Comparison of ENCODE assay signal across 9 mouse cellular contexts in genomic region chr10:43953942-43954341, GRCm38 (mm10). TPM values are rescaled to one million over a fixed set of nuclear protein-coding genes. Genes with fewer than 3 reads are reported as not detected.
DNase-seq lines count a peak whose midpoint lies in the region; ATAC-seq and TF ChIP-seq lines count a peak whose summit lies in the region.
"Had no signal": no experiment of that assay in that cellular context is flagged by ENCODE, and none has a peak within 500 bp of the region (broad histone marks: within the 10 kb centered on the region; RNA-seq: fewer than 3 reads in every experiment).

No protein-coding gene starts in this region.

- H3K36me3 ChIP-seq in kidney, postnatal 0 days (ENCODE audit: insufficient read depth, low read length): no peaks in the 10 kb centered on the region; the same call in 1 of the 2 replicates
- no peaks in the 10 kb centered on the region for H3K36me3 ChIP-seq in kidney, embryonic 15.5 days
- H3K36me3 ChIP-seq in hindbrain, embryonic 16.5 days (ENCODE audit: control insufficient read depth, insufficient read depth, low read length): no peaks in the 10 kb centered on the region
- H3K36me3 ChIP-seq in limb, embryonic 15.5 days: 0 out of 2 replicates have a peak, but pooled peaks cover 2% of the 10 kb centered on the region
- H3K36me3 ChIP-seq in neural tube, embryonic 11.5 days (ENCODE audit: control insufficient read depth, insufficient read depth, low read length): no peaks in the 10 kb centered on the region
- no peaks in the 10 kb centered on the region for H3K36me3 ChIP-seq in stomach, postnatal 0 days (ENCODE audit: control insufficient read depth, insufficient read depth, low read length)

- H3K4me3 ChIP-seq in kidney, postnatal 0 days (replicated peaks; ENCODE audit: low read depth, low read length): no peak overlapping the region
- H3K4me3 ChIP-seq in kidney, embryonic 15.5 days (replicated peaks): no peak overlapping the region
- H3K4me3 ChIP-seq in embryonic fibroblast, embryonic 13.5 days (ENCODE audit: insufficient read depth, low read length): no peak overlapping the region
- H3K4me3 ChIP-seq in hindbrain, embryonic 16.5 days (ENCODE audit: low read length): no peak overlapping the region
- no peak overlapping the region for H3K4me3 ChIP-seq in limb, embryonic 15.5 days
- H3K4me3 ChIP-seq in neural tube, embryonic 11.5 days (ENCODE audit: low read depth, low read length): no peak overlapping the region
- no peak overlapping the region for H3K4me3 ChIP-seq in stomach, postnatal 0 days (ENCODE audit: low read depth, low read length)
- H3K4me3 ChIP-seq: erythroblast, embryonic 14.5 days had no signal

- no peaks in the 10 kb centered on the region for H3K27me3 ChIP-seq in kidney, postnatal 0 days (ENCODE audit: insufficient read depth, low read length)
- H3K27me3 ChIP-seq in kidney, embryonic 15.5 days: no peaks in the 10 kb centered on the region
- H3K27me3 ChIP-seq in hindbrain, embryonic 16.5 days (replicated peaks; ENCODE audit: control insufficient read depth, insufficient read depth, low read length): no peaks in the 10 kb centered on the region
- no peaks in the 10 kb centered on the region for H3K27me3 ChIP-seq in limb, embryonic 15.5 days
- H3K27me3 ChIP-seq in neural tube, embryonic 11.5 days (ENCODE audit: control insufficient read depth, insufficient read depth, low read length): no peaks in the 10 kb centered on the region
- H3K27me3 ChIP-seq in stomach, postnatal 0 days (ENCODE audit: control insufficient read depth, insufficient read depth, low read length): no peaks in the 10 kb centered on the region

- H3K4me1 ChIP-seq in kidney, postnatal 0 days (replicated peaks; ENCODE audit: insufficient read depth, low read length): no peaks in the 10 kb centered on the region
- H3K4me1 ChIP-seq in kidney, embryonic 15.5 days: no peaks in the 10 kb centered on the region
- no peaks in the 10 kb centered on the region for H3K4me1 ChIP-seq in embryonic fibroblast, embryonic 13.5 days (ENCODE audit: control insufficient read depth, insufficient read depth, low read length)
- no peaks in the 10 kb centered on the region for H3K4me1 ChIP-seq in hindbrain, embryonic 16.5 days (ENCODE audit: control insufficient read depth, insufficient read depth, low read depth, low read length)
- no peaks in the 10 kb centered on the region for H3K4me1 ChIP-seq in limb, embryonic 15.5 days
- no peaks in the 10 kb centered on the region for H3K4me1 ChIP-seq in neural tube, embryonic 11.5 days (ENCODE audit: control insufficient read depth, insufficient read depth, low read length)
- no peaks in the 10 kb centered on the region for H3K4me1 ChIP-seq in stomach, postnatal 0 days (replicated peaks; ENCODE audit: control insufficient read depth, insufficient read depth)

- no peak overlapping the region for H3K9ac ChIP-seq in kidney, postnatal 0 days (ENCODE audit: low read depth, low read length)
- no peak overlapping the region for H3K9ac ChIP-seq in kidney, embryonic 15.5 days
- no peak overlapping the region for H3K9ac ChIP-seq in hindbrain, embryonic 16.5 days (ENCODE audit: low read depth, low read length)
- no peak overlapping the region for H3K9ac ChIP-seq in limb, embryonic 15.5 days
- no peak overlapping the region for H3K9ac ChIP-seq in neural tube, embryonic 11.5 days (ENCODE audit: low read length)
- H3K9ac ChIP-seq in stomach, postnatal 0 days (ENCODE audit: low read length): no peak overlapping the region

- H3K9me3 ChIP-seq in kidney, postnatal 0 days (replicated peaks; ENCODE audit: low read length): no peaks in the 10 kb centered on the region
- H3K9me3 ChIP-seq in kidney, embryonic 15.5 days (replicated peaks): no peaks in the 10 kb centered on the region
- H3K9me3 ChIP-seq in hindbrain, embryonic 16.5 days (ENCODE audit: control insufficient read depth, low read length): no peaks in the 10 kb centered on the region
- H3K9me3 ChIP-seq in limb, embryonic 15.5 days: no peaks in the 10 kb centered on the region
- H3K9me3 ChIP-seq in neural tube, embryonic 11.5 days (ENCODE audit: control insufficient read depth, low read length): no peaks in the 10 kb centered on the region
- no peaks in the 10 kb centered on the region for H3K9me3 ChIP-seq in stomach, postnatal 0 days (ENCODE audit: control insufficient read depth, low read length)

- TF ChIP-seq CTCF in kidney, postnatal 0 days (IDR thresholded peaks at IDR 0.05; ENCODE audit: low read depth): peak; percentile 91
- TF ChIP-seq CTCF in embryonic fibroblast, embryonic 13.5 days (IDR thresholded peaks at IDR 0.05; ENCODE audit: borderline replicate concordance, insufficient read depth, low read length): peak; percentile 85
- peak; percentile 96 for TF ChIP-seq CTCF in stomach, postnatal 0 days (IDR thresholded peaks at IDR 0.05; ENCODE audit: low read depth)

- no peak overlapping the region for H3K27ac ChIP-seq in kidney, postnatal 0 days
- no peak overlapping the region for H3K27ac ChIP-seq in kidney, embryonic 15.5 days
- no peak overlapping the region for H3K27ac ChIP-seq in embryonic fibroblast, embryonic 13.5 days (ENCODE audit: insufficient read depth, low read length)
- H3K27ac ChIP-seq in hindbrain, embryonic 16.5 days (ENCODE audit: low read depth, low read length): no peak overlapping the region
- no peak overlapping the region for H3K27ac ChIP-seq in limb, embryonic 15.5 days
- no peak overlapping the region for H3K27ac ChIP-seq in neural tube, embryonic 11.5 days (ENCODE audit: low read depth, low read length)
- H3K27ac ChIP-seq in stomach, postnatal 0 days (replicated peaks): no peak overlapping the region

- no peak overlapping the region for H3K4me2 ChIP-seq in kidney, postnatal 0 days (ENCODE audit: low read length)
- H3K4me2 ChIP-seq in kidney, embryonic 15.5 days: no peak overlapping the region
- H3K4me2 ChIP-seq in hindbrain, embryonic 16.5 days (ENCODE audit: low read length): no peak overlapping the region
- no peak overlapping the region for H3K4me2 ChIP-seq in limb, embryonic 15.5 days
- H3K4me2 ChIP-seq in neural tube, embryonic 11.5 days (ENCODE audit: low read depth): no peak overlapping the region
- H3K4me2 ChIP-seq in stomach, postnatal 0 days (replicated peaks; ENCODE audit: low read depth): no peak overlapping the region

- TF ChIP-seq EP300 in stomach, postnatal 0 days (optimal IDR thresholded peaks at IDR 0.05): no peak

- no peak for TF ChIP-seq POLR2A in embryonic fibroblast, embryonic 13.5 days (IDR thresholded peaks at IDR 0.05; ENCODE audit: low read depth, low read length)

- ATAC-seq in kidney, postnatal 0 days (replicated peaks; ENCODE audit: low FRiP score, low read depth): no peak; the same call in 1 of the 2 replicates
- ATAC-seq in kidney, embryonic 15.5 days (replicated peaks; ENCODE audit: low FRiP score): no peak
- peak; percentile 73 for ATAC-seq in hindbrain, embryonic 16.5 days
- ATAC-seq in limb, embryonic 15.5 days (ENCODE audit: insufficient number of reproducible peaks, low FRiP score, low TSS enrichment, low read depth): 0 out of 2 replicates have a peak, but pooled peaks have one; percentile 37
- peak; percentile 27; the same call in 1 of the 2 replicates for ATAC-seq in neural tube, embryonic 11.5 days (ENCODE audit: insufficient read depth, low FRiP score, low TSS enrichment)
- peak; percentile 61 for ATAC-seq in stomach, postnatal 0 days (ENCODE audit: low FRiP score, low TSS enrichment)

- DNase-seq in kidney, postnatal 0 days (ENCODE audit: low spot score): peak; percentile 82
- peak; percentile 45 to 66 for DNase-seq in adrenal gland, postnatal 36 days
- DNase-seq in neural tube, embryonic 11.5 days (ENCODE audit: low spot score): peak; percentile 73
- peak; percentile 73 for DNase-seq in stomach, postnatal 0 days (ENCODE audit: low spot score)

RNA-seq across cellular contexts. Expression of gene Rtn4ip1, which starts 52.3 kb away (rescaled TPM):
- polyA plus RNA-seq in kidney, postnatal 0 days (2015; fragmentation: Nextera tagmentation; extraction: Ambion mirVana): 16.1 and 18.9 TPM in 2 replicates
- 16.4 and 17.1 TPM in 2 replicates for polyA plus RNA-seq in kidney, embryonic 15.5 days (2015; fragmentation: Nextera tagmentation; extraction: Ambion mirVana)
- total RNA-seq in adrenal gland, postnatal 36 days (2021): 10 to 100 TPM; 23.9 to 27.3 TPM
- polyA plus RNA-seq in embryonic fibroblast, embryonic 13.5 days (2011; ENCODE audit: insufficient read length, low read depth, missing spikeins): 5.3 and 6.4 TPM in 2 replicates
- polyA plus RNA-seq in hindbrain, embryonic 16.5 days (2015; fragmentation: Nextera tagmentation; extraction: Ambion mirVana): 16.0 and 16.4 TPM in 2 replicates
- polyA plus RNA-seq in limb, embryonic 15.5 days (2015; fragmentation: Nextera tagmentation; extraction: Ambion mirVana): 12.7 and 13.5 TPM in 2 replicates
- 19.4 and 19.7 TPM in 2 replicates for polyA plus RNA-seq in neural tube, embryonic 11.5 days (2014; fragmentation: Nextera tagmentation; extraction: Ambion mirVana)
- polyA plus RNA-seq in stomach, postnatal 0 days (2015; fragmentation: Nextera tagmentation; extraction: Ambion mirVana): 7.4 and 7.6 TPM in 2 replicates

RNA-seq across cellular contexts. Expression of gene Qrsl1, which starts 52.4 kb away (rescaled TPM):
- polyA plus RNA-seq in kidney, postnatal 0 days (2015; fragmentation: Nextera tagmentation; extraction: Ambion mirVana): 27.4 and 30.0 TPM in 2 replicates
- 29.8 and 29.9 TPM in 2 replicates for polyA plus RNA-seq in kidney, embryonic 15.5 days (2015; fragmentation: Nextera tagmentation; extraction: Ambion mirVana)
- 10 to 100 TPM in 1 of 2 experiments, 1 to 10 TPM in 1; 8.8 to 10.4 TPM for total RNA-seq in adrenal gland, postnatal 36 days (2021)
- polyA plus RNA-seq in embryonic fibroblast, embryonic 13.5 days (2011; ENCODE audit: insufficient read length, low read depth, missing spikeins): 8.9 and 11.6 TPM in 2 replicates
- polyA plus RNA-seq in hindbrain, embryonic 16.5 days (2015; fragmentation: Nextera tagmentation; extraction: Ambion mirVana): 22.8 and 26.1 TPM in 2 replicates
- polyA plus RNA-seq in limb, embryonic 15.5 days (2015; fragmentation: Nextera tagmentation; extraction: Ambion mirVana): 16.6 and 17.2 TPM in 2 replicates
- 25.5 and 27.9 TPM in 2 replicates for polyA plus RNA-seq in neural tube, embryonic 11.5 days (2014; fragmentation: Nextera tagmentation; extraction: Ambion mirVana)
- polyA plus RNA-seq in stomach, postnatal 0 days (2015; fragmentation: Nextera tagmentation; extraction: Ambion mirVana): 13.2 and 13.4 TPM in 2 replicates

Comparison
In these comparisons a context has a peak if more than half of its experiments do, and no peak if none do; other contexts are left out.
1. ATAC-seq: peak in hindbrain, embryonic 16.5 days (single experiment), limb, embryonic 15.5 days (single experiment), neural tube, embryonic 11.5 days (single experiment) and stomach, postnatal 0 days (single experiment); none in kidney, postnatal 0 days (single experiment) and kidney, embryonic 15.5 days (single experiment).
2. Peak in every context shown above with its lines, with median percentiles within 50 percentile points of each other: DNase-seq and CTCF ChIP-seq.